Mouse (Mus musculus) midbrain, embryonic 12.5 days (tissue): ENCODE results near the gene Gm21958. TPM values are rescaled to one million over a fixed set of nuclear protein-coding genes. Genes with fewer than 3 reads are reported as not detected.
"Not testable (repeated sequence)": the region's sequence is repeated elsewhere in the genome, so short reads cannot be mapped to it uniquely, and the experiment has no call there.

Source experiments
- ATAC-seq: fragments of 200-750 bp; cut with Nextera tagmentation; 2 replicates; pipeline ENCODE4 v1.8.0; 2017; ENCODE audit warnings: low read depth, moderate TSS enrichment, moderate library complexity; ENCODE audit not compliant: low FRiP score
- H3K27ac ChIP-seq: fragments of 300-500 bp; sonication (generic); replicated peaks from 2 replicates; pipeline ENCODE4 v1.5.1; 2016; ENCODE audit warnings: mild to moderate bottlenecking
- H3K27me3 ChIP-seq: fragments of 300-500 bp; sonication (generic); 2 replicates; pipeline ENCODE4 v1.6.1; 2016; ENCODE audit warnings: mild to moderate bottlenecking
- H3K36me3 ChIP-seq: fragments of 300-500 bp; sonication (generic); 2 replicates; pipeline ENCODE4 v1.6.1; 2016
- H3K4me1 ChIP-seq: fragments of 300-500 bp; sonication (generic); 2 replicates; pipeline ENCODE4 v1.6.1; 2016
- H3K4me2 ChIP-seq: fragments of 300-500 bp; sonication (generic); replicated peaks from 2 replicates; pipeline ENCODE4 v1.6.1; 2016; ENCODE audit warnings: mild to moderate bottlenecking, moderate library complexity
- H3K4me3 ChIP-seq: fragments of 300-500 bp; sonication (generic); 2 replicates; pipeline ENCODE4 v1.5.1; 2016; ENCODE audit warnings: mild to moderate bottlenecking
- H3K9ac ChIP-seq: fragments of 300-500 bp; sonication (generic); replicated peaks from 2 replicates; pipeline ENCODE4 v1.6.1; 2016; ENCODE audit warnings: mild to moderate bottlenecking, moderate library complexity
- H3K9me3 ChIP-seq: fragments of 300-500 bp; sonication (generic); 2 replicates; pipeline ENCODE4 v1.6.1; 2016; ENCODE audit warnings: mild to moderate bottlenecking
- WGBS: fragments of 180-500 bp; shearing (Covaris S2); methylation state at CpG from one replicate; pipeline ENCODE4 v1.1.7; 2016; 5-methylcytosine and 5-hydroxymethylcytosine counted together
- polyA plus RNA-seq: library from polyadenylated mRNA; unstranded; fragments of >200 nt; fragmentation: Nextera tagmentation; extraction: Ambion mirVana; gene quantifications from 2 replicates; pipeline ENCODE4 v1.2.1, GENCODE M21; 2016

Gm21958 gene
- polyA plus RNA-seq, 1 experiment from 2014 or later: 1.5 TPM

DNA sequence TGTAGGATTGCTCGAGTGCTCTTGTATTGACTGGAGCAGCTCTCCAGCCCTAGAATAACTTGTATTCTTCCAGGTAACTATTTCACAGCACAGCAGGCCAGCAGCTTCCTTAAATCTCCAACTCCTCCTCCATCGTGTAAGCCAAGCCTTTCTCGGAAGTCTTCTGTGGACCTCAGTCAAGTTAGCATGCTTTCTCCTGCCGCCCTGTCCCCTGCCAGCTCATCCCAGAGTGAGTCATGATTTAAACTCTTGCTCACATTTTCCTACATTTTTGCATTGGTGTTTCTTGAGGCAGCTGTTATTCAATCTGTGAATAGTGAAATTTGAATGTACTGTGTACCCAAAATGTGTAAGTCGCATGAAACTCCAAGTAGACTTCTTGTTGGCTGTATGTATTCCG lies 1.3 kb upstream of the Gm21958 start:
- H3K4me1 ChIP-seq: no peaks in the 10 kb centered on the region
- no peak overlapping the region for H3K27ac ChIP-seq
- H3K4me2 ChIP-seq: no peak overlapping the region
- H3K9ac ChIP-seq: no peak overlapping the region
- peaks cover 69% of the 10 kb centered on the region for H3K36me3 ChIP-seq
- no peak overlapping the region for H3K4me3 ChIP-seq
- 93% methylated on average over 6 of the region's 6 CpGs for WGBS
- H3K9me3 ChIP-seq: no peaks in the 10 kb centered on the region
- ATAC-seq: no peak
- H3K27me3 ChIP-seq: no peaks in the 10 kb centered on the region

DNA sequence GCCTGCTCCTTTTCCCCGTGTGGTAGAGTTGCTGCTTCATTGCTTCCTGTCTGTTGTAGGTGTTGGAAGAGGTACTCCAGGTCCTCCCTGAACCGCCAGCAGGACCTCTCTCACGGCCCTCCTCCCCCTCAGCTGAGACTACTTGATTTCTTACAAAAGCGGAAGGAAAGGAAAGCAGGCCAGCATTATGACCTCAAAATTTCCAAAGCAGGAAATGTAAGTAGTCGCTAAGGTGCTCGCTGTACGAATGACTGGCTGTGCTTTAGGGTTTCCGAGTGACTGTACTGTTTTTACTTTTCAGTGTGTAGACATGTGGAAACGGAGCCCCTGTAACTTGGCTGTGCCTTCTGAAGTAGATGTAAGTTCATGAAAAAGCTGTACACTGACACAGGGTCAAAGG lies 5.2 kb downstream of the Gm21958 start:
- Histone ChIP-seq H3K4me2 (no peak overlapping the region), H3K4me1 (no peaks in the 10 kb centered on the region), H3K27ac (no peak overlapping the region), H3K36me3 (peaks cover 74% of the 10 kb centered on the region), H3K27me3 (no peaks in the 10 kb centered on the region), H3K9me3 (no peaks in the 10 kb centered on the region), H3K9ac (no peak overlapping the region), H3K4me3 (no peak overlapping the region)
- ATAC-seq: no peak
- WGBS: 89% methylated on average over 9 of the region's 9 CpGs

DNA sequence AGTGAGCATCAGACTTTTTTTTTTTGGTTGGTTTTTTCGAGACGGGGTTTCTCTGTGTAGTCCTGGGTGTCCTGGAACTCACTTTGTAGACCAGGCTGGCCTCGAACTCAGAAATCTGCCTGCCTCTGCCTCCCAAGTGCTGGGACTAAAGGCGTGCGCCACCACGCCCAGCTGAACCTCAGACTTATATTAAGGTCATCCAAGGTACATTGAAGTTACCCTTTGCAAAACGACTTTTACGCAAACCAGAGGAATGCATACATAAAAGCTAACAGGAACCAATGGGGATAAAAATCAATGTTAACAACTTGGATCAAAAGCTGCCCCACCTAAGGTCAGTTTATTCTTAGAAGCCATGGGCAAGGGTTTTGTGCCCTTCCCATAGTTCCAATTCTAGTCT lies 10.0 kb downstream of the Gm21958 start:
- not testable (repeated sequence) for H3K27ac ChIP-seq, H3K4me1 ChIP-seq, H3K9ac ChIP-seq, H3K27me3 ChIP-seq, H3K9me3 ChIP-seq, ATAC-seq, H3K4me2 ChIP-seq, H3K4me3 ChIP-seq
- 97% methylated on average over 8 of the region's 8 CpGs for WGBS
- peaks cover 73% of the 10 kb centered on the region for H3K36me3 ChIP-seq

- Histone ChIP-seq H3K9ac (no peak overlapping the region), H3K4me3 (no peak overlapping the region), H3K4me1 (no peaks in the 10 kb centered on the region), H3K36me3 (peaks cover 73% of the 10 kb centered on the region), H3K27me3 (no peaks in the 10 kb centered on the region), H3K9me3 (no peaks in the 10 kb centered on the region), H3K27ac (no peak overlapping the region), H3K4me2 (no peak overlapping the region)
- no peak for ATAC-seq
- WGBS: 90% methylated on average over 5 of the region's 5 CpGs
Measured at GRCm38 (mm10) chr3:54699759-54700301, 14.3 kb downstream of the Gm21958 start.

- Histone ChIP-seq H3K4me2 (peak overlapping the region; percentile 65), H3K4me1 (peaks cover 5% of the 10 kb centered on the region; the same call in 1 of the 2 replicates), H3K4me3 (peak overlapping the region; percentile 77), H3K27me3 (0 out of 2 replicates have a peak, but pooled peaks cover 6% of the 10 kb centered on the region), H3K36me3 (peaks cover 27% of the 10 kb centered on the region), H3K9me3 (no peaks in the 10 kb centered on the region), H3K27ac (peak overlapping the region; percentile 67), H3K9ac (peak overlapping the region; percentile 75)
- WGBS: under 1% methylated on average over 8 of the region's 8 CpGs
- ATAC-seq: 0 out of 2 replicates have a peak, but pooled peaks have one; percentile 1
Measured at GRCm38 (mm10) chr3:54693056-54693415, 21.1 kb downstream of the Gm21958 start.

DNA sequence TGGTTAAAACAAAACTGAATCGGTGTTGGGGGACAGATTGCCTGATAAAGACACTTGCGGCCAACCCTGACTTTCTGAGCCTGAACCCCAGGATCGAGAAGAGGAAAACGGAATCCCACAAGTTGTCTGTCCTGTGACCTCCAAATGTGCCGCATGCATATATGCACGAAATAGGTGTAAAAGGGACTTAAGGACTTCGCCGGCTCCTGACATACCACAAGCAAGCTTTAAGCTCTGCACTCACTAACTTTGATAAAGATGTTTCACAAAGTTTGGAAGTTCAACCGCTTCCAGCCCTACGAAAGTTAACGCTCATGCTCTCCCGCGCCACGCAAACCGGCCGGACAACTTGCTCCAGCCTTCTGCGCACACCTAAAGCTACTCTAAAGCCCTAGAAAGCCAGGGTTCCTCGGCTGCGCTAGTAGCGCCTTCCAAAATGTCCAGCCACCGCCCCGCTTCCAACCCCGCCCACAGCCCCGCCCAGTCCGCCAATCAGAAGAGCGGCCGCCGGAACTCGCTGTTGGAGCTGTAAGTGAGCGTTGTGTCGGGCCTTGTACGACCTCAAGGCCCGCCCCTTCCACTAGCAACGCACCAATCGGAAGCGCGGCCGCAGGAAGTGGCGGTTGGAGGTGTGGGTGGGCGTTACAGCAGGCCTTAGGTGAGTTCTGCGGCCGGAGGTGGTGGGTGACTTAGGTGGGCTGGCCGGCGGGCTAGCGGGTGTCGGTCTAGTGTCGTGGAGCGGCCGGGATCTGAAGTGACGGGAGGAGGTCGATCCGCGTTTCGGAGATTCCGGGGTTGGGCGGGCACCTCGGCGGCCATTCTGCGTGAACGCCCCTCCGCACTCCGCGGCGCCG lies 21.7 kb downstream of the Gm21958 start, which contains the start of gene Supt20:
TSS of gene Supt20 (plus strand) at position 606 of the 854 bp plus-strand sequence.
- Histone ChIP-seq H3K27ac (peak within 1 kb of the TSS; percentile 67), H3K27me3 (0 out of 2 replicates have a peak, but pooled peaks cover 6% of the 10 kb centered on the region), H3K9me3 (no peaks in the 10 kb centered on the region), H3K9ac (peak within 1 kb of the TSS; percentile 75), H3K4me3 (peak within 1 kb of the TSS; percentile 77), H3K4me2 (peak within 1 kb of the TSS; percentile 65), H3K4me1 (peaks cover 5% of the 10 kb centered on the region; the same call in 1 of the 2 replicates), H3K36me3 (peaks cover 21% of the 10 kb centered on the region)
- 2% methylated on average over 65 of the region's 65 CpGs for WGBS
- peak; percentile 99 for ATAC-seq

DNA sequence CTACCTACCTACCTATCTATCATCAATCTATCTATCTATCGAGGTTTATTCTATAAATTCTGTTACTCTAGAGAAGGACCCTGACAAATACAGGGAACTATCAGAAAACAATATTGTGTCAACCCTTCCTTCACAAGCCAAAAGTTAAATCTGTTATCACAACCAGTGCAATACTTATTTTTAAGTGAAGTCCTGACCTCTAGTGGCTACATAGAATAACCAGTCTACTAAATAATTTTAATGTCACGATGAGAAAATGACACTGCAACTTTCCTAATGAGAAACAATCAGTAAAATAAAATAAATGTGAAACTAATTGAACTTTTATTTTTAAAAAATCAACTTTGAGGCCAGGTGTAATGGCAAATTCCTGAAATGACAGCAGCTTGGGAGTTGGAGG lies 25.1 kb downstream of the Gm21958 start:
- no peaks in the 10 kb centered on the region for H3K4me1 ChIP-seq
- H3K27ac ChIP-seq: no peak overlapping the region
- H3K9me3 ChIP-seq: no peaks in the 10 kb centered on the region
- H3K36me3 ChIP-seq: no peaks in the 10 kb centered on the region
- H3K27me3 ChIP-seq: 0 out of 2 replicates have a peak, but pooled peaks cover 9% of the 10 kb centered on the region
- no peak overlapping the region for H3K9ac ChIP-seq
- H3K4me3 ChIP-seq: no peak overlapping the region
- ATAC-seq: no peak
- H3K4me2 ChIP-seq: no peak overlapping the region
- WGBS: 55% methylated on average over 2 of the region's 2 CpGs

- Histone ChIP-seq H3K9me3 (no peaks in the 10 kb centered on the region), H3K4me1 (no peaks in the 10 kb centered on the region), H3K27me3 (0 out of 2 replicates have a peak, but pooled peaks cover 9% of the 10 kb centered on the region), H3K9ac (no peak overlapping the region), H3K36me3 (no peaks in the 10 kb centered on the region), H3K4me2 (no peak overlapping the region), H3K27ac (no peak overlapping the region), H3K4me3 (no peak overlapping the region)
- 71% methylated on average over 2 of the region's 2 CpGs for WGBS
- no peak for ATAC-seq
Measured at GRCm38 (mm10) chr3:54687245-54687644, 26.9 kb downstream of the Gm21958 start.

DNA sequence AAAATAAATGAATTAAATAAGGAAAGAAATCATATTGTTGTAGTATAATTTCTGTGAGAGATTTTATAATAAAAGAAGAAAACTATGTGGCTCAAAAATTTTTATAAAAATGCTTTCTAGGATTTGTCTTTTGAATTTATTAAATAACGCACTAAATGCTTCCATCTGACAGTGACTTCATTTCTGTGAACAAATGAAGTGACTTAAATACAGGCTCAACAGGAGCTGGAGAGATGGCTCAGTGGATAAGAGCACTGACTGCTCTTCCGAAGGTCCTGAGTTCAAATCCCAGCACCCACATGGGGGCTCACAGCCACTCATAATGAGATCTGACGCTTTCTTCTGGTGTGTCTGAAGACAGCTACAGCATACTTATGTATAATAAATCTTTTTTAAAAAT lies 29.0 kb downstream of the Gm21958 start:
- Histone ChIP-seq H3K4me3 (no peak overlapping the region), H3K9ac (no peak overlapping the region), H3K9me3 (no peaks in the 10 kb centered on the region), H3K4me2 (no peak overlapping the region), H3K4me1 (no peaks in the 10 kb centered on the region), H3K36me3 (no peaks in the 10 kb centered on the region), H3K27me3 (0 out of 2 replicates have a peak, but pooled peaks cover 3% of the 10 kb centered on the region), H3K27ac (no peak overlapping the region)
- WGBS: 95% methylated on average over 3 of the region's 3 CpGs
- ATAC-seq: no peak

DNA sequence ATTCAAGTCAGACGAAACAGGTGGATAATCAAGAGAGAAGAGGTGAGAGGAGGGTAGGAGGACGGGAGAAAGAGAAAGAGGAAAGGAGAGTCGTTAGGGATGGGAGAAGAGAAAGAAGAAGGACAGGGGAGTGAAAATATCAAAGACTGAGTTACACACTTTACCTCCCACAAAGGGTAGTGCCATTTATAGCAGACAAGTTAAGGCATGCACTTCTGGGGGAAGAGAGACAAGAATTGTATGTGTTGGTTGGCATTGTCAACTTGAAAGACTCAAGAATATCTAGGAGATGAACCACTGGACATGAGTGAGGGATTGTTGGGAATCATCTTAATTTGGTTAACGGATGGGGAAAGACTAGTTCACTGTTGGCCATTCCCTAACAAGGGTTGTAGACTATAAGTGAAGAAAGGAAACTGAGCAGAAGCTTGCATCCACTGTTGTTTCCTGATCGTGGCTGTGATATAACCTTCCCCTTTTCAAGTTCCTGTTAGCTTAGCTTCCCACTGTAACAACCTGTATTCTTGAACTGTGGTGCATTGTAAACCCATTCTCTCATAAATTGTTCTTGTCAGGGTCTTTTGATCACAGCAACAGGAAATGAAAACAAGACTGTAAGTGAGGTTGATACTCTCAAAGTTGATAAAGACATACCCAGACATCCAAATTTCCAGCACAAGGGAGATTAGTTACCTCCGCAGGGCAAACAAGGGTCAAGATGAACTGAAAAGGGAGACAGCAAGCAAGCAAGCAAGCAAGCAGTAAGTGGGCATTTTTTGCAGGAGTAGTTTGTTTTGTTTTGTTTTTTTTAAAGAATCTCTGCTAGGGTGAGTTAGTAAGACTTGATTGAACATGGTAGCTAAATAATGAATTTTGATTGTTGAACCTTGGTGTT lies 32.6 kb downstream of the Gm21958 start:
- Histone ChIP-seq H3K4me3 (no peak overlapping the region), H3K4me2 (no peak overlapping the region), H3K36me3 (no peaks in the 10 kb centered on the region), H3K9ac (no peak overlapping the region), H3K27me3 (0 out of 2 replicates have a peak, but pooled peaks cover 3% of the 10 kb centered on the region), H3K4me1 (no peaks in the 10 kb centered on the region), H3K27ac (no peak overlapping the region), H3K9me3 (no peaks in the 10 kb centered on the region)
- 74% methylated on average over 6 of the region's 6 CpGs for WGBS
- no peak for ATAC-seq

- H3K9ac ChIP-seq: no peak overlapping the region
- no peak overlapping the region for H3K4me2 ChIP-seq
- ATAC-seq: no peak
- H3K4me1 ChIP-seq: no peaks in the 10 kb centered on the region
- no peaks in the 10 kb centered on the region for H3K36me3 ChIP-seq
- H3K4me3 ChIP-seq: no peak overlapping the region
- H3K27ac ChIP-seq: no peak overlapping the region
- H3K9me3 ChIP-seq: no peaks in the 10 kb centered on the region
- 77% methylated on average over 1 of the region's 2 CpGs for WGBS
- no peaks in the 10 kb centered on the region for H3K27me3 ChIP-seq
Measured at GRCm38 (mm10) chr3:54676818-54677217, 37.3 kb downstream of the Gm21958 start.
